Comparison of ENCODE assay signal across 15 mouse cellular contexts in genomic region chr11:28556420-28556819, GRCm38 (mm10). TPM values are rescaled to one million over a fixed set of nuclear protein-coding genes. Genes with fewer than 3 reads are reported as not detected.
"Had no signal": no experiment of that assay in that cellular context is flagged by ENCODE, and none has a peak within 500 bp of the region (broad histone marks: within the 10 kb centered on the region; RNA-seq: fewer than 3 reads in every experiment).

No protein-coding gene starts in this region.

- H3K36me3 ChIP-seq: kidney, embryonic 15.5 days; limb, embryonic 15.5 days; liver, embryonic 12.5 days; midbrain, embryonic 12.5 days had no signal

- H3K4me3 ChIP-seq: kidney, embryonic 15.5 days; left cerebral cortex, adult 2 months; limb, embryonic 15.5 days; liver, embryonic 12.5 days; megakaryocyte, embryonic 14.5 days; midbrain, embryonic 12.5 days had no signal

- DNase-seq: kidney, adult 2 months; kidney, postnatal 14 days; lung, embryonic 14.5 days; lung, postnatal 10 days; thymus, postnatal 4 days had no signal

- ATAC-seq: intestine, embryonic 16.5 days; liver, embryonic 12.5 days; midbrain, embryonic 16.5 days had no signal

- H3K27ac ChIP-seq: kidney, embryonic 15.5 days; left cerebral cortex, adult 2 months; limb, embryonic 15.5 days; liver, embryonic 12.5 days; macrophage; midbrain, embryonic 12.5 days; stomach, postnatal 0 days had no signal

- H3K4me1 ChIP-seq: kidney, embryonic 15.5 days; limb, embryonic 15.5 days; liver, embryonic 12.5 days; megakaryocyte, embryonic 14.5 days; midbrain, embryonic 12.5 days had no signal

- H3K9ac ChIP-seq: kidney, embryonic 15.5 days; limb, embryonic 15.5 days; liver, embryonic 12.5 days; lung, embryonic 14.5 days; midbrain, embryonic 12.5 days had no signal

- H3K4me2 ChIP-seq: kidney, embryonic 15.5 days; limb, embryonic 15.5 days; liver, embryonic 12.5 days; lung, embryonic 14.5 days; midbrain, embryonic 12.5 days had no signal

- H3K27me3 ChIP-seq: kidney, embryonic 15.5 days; limb, embryonic 15.5 days; liver, embryonic 12.5 days; megakaryocyte, embryonic 14.5 days; midbrain, embryonic 12.5 days had no signal

- H3K9me3 ChIP-seq: kidney, embryonic 15.5 days; limb, embryonic 15.5 days; liver, embryonic 12.5 days; megakaryocyte, embryonic 14.5 days had no signal

RNA-seq across cellular contexts. Expression of gene Ccdc85a, which starts 27.7 kb away (rescaled TPM):
- polyA plus RNA-seq: macrophage had no signal
